Mouse (Mus musculus): Measurements from ENCODE around the gene Btbd17. TPM values are rescaled to one million over a fixed set of nuclear protein-coding genes. Genes with fewer than 3 reads are reported as not detected.

The Btbd17 gene
- polyA plus RNA-seq, 1 experiment from 2014 or later, result not detected

DNA sequence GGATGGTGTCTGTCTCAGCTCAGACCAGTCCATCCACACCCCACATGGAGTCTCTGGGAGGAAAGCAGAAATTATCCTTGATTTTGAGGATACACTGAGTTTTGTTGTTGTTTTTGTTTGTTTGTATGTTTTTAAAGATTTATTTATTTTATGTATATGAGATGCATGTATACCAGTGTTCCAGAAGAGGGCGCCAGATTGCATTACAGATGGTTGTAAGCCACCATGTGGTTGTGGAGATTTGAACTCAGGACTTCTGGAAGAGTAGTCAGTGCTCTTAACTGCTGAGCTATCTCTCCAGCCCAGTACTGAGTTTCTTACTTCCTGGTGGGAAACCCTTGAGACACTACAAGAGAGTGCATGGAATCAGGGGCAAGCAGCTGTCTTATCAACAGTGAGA is 13.6 kb upstream of the Btbd17 start:
- no peak overlapping the region for H3K9ac ChIP-seq (replicated peaks)
- 65% methylated on average over 1 of the region's 1 CpGs for WGBS (ENCODE audit: insufficient replicate concordance)
- no peak overlapping the region for H3K4me3 ChIP-seq (ENCODE audit: low read depth, low read length)
- H3K27ac ChIP-seq (ENCODE audit: low read depth), result no peak overlapping the region
- no peak for ATAC-seq
- no peak overlapping the region for H3K4me2 ChIP-seq (ENCODE audit: low read depth, low read length)
- peaks cover 12% of the 10 kb centered on the region for H3K4me1 ChIP-seq (ENCODE audit: insufficient read depth)
- no peaks in the 10 kb centered on the region for H3K9me3 ChIP-seq (ENCODE audit: low read length)
- DNase-seq, result no peak
- TF ChIP-seq CTCF (IDR thresholded peaks at IDR 0.05; ENCODE audit: low read depth), result peak; percentile 45
- TF ChIP-seq EP300 (IDR thresholded peaks at IDR 0.05; ENCODE audit: low read depth), result no peak
- H3K27me3 ChIP-seq (ENCODE audit: insufficient read depth, low read length), result no peaks in the 10 kb centered on the region
- H3K36me3 ChIP-seq (replicated peaks; ENCODE audit: insufficient read depth, low read length), result no peaks in the 10 kb centered on the region

DNA sequence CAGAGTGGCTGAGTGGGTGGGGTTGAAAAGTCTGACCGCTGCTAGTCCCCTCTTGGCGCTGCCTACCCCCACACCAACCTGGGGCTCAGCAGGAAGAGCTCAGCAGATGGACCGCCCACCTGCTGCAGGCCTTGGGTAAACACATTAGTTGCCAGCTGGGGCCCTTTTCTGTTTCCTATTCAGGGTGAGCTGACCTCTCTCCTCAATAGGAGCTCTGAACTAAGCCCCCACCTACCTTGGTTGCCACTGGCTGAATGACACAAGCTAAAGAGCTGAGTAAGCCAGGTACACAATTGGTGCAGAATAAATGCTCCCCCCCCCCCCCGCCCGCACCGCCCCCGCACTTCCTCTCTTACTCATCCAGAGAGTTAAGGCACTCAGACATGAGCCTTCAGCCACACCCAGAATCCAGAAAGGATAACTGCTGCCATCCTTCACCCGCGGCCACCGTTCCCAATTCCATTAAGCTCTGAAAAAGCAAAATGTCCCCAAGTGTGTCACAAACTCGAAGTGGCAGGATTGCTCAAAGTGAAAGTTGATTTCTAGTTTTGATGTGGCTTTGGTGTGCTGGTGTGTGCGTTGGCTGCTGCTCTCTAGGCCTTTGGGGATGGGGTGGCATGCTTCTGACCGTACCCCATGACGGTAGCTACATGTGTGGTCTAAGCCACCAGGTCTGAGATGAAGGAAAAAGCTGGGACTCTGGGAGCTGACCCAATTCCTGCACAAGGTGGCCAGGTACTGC is 12.1 kb upstream of the Btbd17 start:
- TF ChIP-seq CTCF (IDR thresholded peaks at IDR 0.05; ENCODE audit: low read depth) (no peak), EP300 (IDR thresholded peaks at IDR 0.05; ENCODE audit: low read depth) (no peak)
- DNase-seq (no peak), ATAC-seq (peak; percentile 18; the same call in 1 of the 2 replicates)
- peak overlapping the region; percentile 35; the same call in 1 of the 2 replicates for H3K4me2 ChIP-seq (ENCODE audit: low read depth, low read length)
- no peak overlapping the region for H3K9ac ChIP-seq (replicated peaks)
- no peaks in the 10 kb centered on the region for H3K36me3 ChIP-seq (replicated peaks; ENCODE audit: insufficient read depth, low read length)
- no peak overlapping the region for H3K27ac ChIP-seq (ENCODE audit: low read depth)
- H3K4me3 ChIP-seq (ENCODE audit: low read depth, low read length), result no peak overlapping the region
- H3K4me1 ChIP-seq (ENCODE audit: insufficient read depth), result peaks cover 10% of the 10 kb centered on the region
- WGBS (ENCODE audit: insufficient replicate concordance), result 29% methylated on average over 13 of the region's 14 CpGs
- no peaks in the 10 kb centered on the region for H3K27me3 ChIP-seq (ENCODE audit: insufficient read depth, low read length)
- no peaks in the 10 kb centered on the region for H3K9me3 ChIP-seq (ENCODE audit: low read length)

DNA sequence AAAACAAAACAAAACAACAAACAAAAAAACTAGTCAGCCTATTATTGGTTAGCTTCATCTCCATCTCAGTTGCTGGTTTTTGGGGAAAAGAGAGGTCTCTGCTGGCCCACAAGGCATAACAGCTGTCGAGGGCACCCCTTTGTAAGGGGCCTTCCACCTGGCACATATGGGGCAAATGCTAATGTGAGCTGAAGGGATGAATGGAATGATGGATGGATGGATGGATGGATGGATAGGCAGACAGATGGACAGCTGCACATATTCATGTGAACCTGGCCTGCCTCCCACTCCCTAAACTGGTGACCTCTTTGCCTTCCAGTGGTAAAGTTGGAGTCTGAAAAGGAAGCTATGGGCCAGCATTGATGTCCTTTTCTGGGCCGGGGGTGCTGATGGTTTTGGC is 11.3 kb upstream of the Btbd17 start:
- Histone ChIP-seq H3K36me3 (replicated peaks; ENCODE audit: insufficient read depth, low read length) (no peaks in the 10 kb centered on the region), H3K9me3 (ENCODE audit: low read length) (no peaks in the 10 kb centered on the region), H3K4me2 (ENCODE audit: low read depth, low read length) (no peak overlapping the region), H3K27me3 (ENCODE audit: insufficient read depth, low read length) (no peaks in the 10 kb centered on the region), H3K9ac (replicated peaks) (no peak overlapping the region), H3K4me1 (ENCODE audit: insufficient read depth) (peaks cover 8% of the 10 kb centered on the region), H3K27ac (ENCODE audit: low read depth) (no peak overlapping the region), H3K4me3 (ENCODE audit: low read depth, low read length) (no peak overlapping the region)
- WGBS (ENCODE audit: insufficient replicate concordance), result 58% methylated on average over 2 of the region's 2 CpGs
- DNase-seq (no peak), ATAC-seq (no peak)
- no peak for TF ChIP-seq EP300 (IDR thresholded peaks at IDR 0.05; ENCODE audit: low read depth)
- no peak for TF ChIP-seq CTCF (IDR thresholded peaks at IDR 0.05; ENCODE audit: low read depth)

DNA sequence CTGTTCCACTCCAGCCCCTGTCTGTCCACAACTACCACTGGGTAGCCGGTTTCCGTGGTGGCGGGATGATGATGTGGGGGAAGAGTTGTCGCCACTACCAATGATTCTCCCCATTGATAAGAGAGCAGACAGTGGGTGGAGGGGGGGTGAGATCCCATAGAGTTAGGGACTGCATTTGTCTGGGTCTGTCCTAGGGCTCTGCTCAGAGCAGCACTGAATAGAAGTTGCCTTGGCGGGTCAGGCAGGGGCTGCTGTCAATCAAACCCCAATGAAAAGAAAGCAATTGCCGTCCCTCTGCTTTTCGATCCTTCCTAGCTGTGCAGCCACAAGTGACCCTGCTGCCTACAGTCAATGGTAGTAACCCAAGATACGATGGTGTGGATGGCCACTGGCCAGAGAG is 8.2 kb upstream of the Btbd17 start:
- Histone ChIP-seq H3K4me3 (ENCODE audit: low read depth, low read length) (no peak overlapping the region), H3K27me3 (ENCODE audit: insufficient read depth, low read length) (no peaks in the 10 kb centered on the region), H3K36me3 (replicated peaks; ENCODE audit: insufficient read depth, low read length) (no peaks in the 10 kb centered on the region), H3K9ac (replicated peaks) (no peak overlapping the region), H3K9me3 (ENCODE audit: low read length) (no peaks in the 10 kb centered on the region), H3K4me1 (ENCODE audit: insufficient read depth) (peaks cover 8% of the 10 kb centered on the region), H3K27ac (ENCODE audit: low read depth) (no peak overlapping the region), H3K4me2 (ENCODE audit: low read depth, low read length) (no peak overlapping the region)
- DNase-seq (no peak), ATAC-seq (no peak)
- TF ChIP-seq CTCF (IDR thresholded peaks at IDR 0.05; ENCODE audit: low read depth) (no peak), EP300 (IDR thresholded peaks at IDR 0.05; ENCODE audit: low read depth) (no peak)
- 64% methylated on average over 8 of the region's 8 CpGs for WGBS (ENCODE audit: insufficient replicate concordance)

DNA sequence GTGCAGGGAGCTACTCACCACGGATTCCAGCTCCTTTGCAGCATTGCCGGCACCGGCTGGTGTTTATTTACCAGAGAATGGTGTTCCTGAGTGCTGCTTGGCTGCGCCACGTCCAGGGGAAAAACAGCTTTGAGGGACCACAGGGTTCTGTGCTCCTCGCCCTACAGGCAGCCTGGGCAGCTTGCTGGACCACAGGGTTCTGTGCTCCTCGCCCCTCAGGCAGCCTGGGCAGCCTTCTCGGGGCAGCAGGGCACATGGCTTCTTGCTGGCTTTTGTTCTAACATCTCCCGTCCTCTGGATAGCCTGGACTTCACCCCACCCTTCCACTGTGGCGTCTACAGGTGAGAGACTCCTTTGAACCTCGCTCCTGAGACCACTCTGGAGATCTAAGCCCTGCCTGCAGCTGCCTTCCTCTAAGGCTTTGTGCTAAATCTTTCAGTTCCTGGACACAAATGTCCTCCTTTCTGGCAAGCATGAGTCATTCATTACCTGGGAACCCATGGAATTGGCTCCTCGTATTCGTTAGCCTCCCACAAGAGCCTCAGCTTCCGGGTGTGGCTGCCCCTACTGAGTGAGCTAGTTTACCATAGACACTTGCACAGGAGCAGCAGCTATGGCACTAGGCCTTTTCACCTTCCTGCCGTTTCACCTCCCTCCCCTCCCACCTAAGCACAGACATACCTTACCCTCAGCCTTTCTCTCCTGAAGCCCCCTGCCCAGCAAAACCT is 7.0 kb upstream of the Btbd17 start:
- WGBS (ENCODE audit: insufficient replicate concordance), result 56% methylated on average over 15 of the region's 15 CpGs
- ATAC-seq (no peak), DNase-seq (no peak)
- Histone ChIP-seq H3K36me3 (replicated peaks; ENCODE audit: insufficient read depth, low read length) (no peaks in the 10 kb centered on the region), H3K9ac (replicated peaks) (no peak overlapping the region), H3K4me1 (ENCODE audit: insufficient read depth) (peaks cover 8% of the 10 kb centered on the region), H3K9me3 (ENCODE audit: low read length) (no peaks in the 10 kb centered on the region), H3K4me3 (ENCODE audit: low read depth, low read length) (no peak overlapping the region), H3K27me3 (ENCODE audit: insufficient read depth, low read length) (no peaks in the 10 kb centered on the region), H3K27ac (ENCODE audit: low read depth) (no peak overlapping the region), H3K4me2 (ENCODE audit: low read depth, low read length) (no peak overlapping the region)
- TF ChIP-seq CTCF (IDR thresholded peaks at IDR 0.05; ENCODE audit: low read depth), result no peak
- TF ChIP-seq EP300 (IDR thresholded peaks at IDR 0.05; ENCODE audit: low read depth), result no peak

DNA sequence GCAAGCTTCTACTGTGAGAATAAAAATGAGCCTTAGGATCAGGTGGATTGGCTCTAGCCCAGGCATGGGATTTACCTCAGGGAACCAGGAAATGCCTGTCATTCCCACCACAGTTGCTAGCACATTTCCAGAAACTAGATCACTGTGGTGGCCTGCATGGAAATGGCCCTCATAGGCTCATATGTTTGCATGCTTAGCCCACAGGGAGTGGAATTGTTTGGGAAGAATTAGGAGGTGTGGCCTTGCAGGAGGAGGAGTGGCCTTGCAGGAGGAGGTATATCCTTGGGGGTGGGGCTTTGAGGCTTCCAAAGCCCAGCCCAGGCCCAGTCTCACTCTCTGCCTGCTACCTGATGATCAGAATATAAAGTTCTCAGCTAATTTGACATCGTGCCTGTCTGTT is 6.2 kb upstream of the Btbd17 start:
- H3K36me3 ChIP-seq (replicated peaks; ENCODE audit: insufficient read depth, low read length), result no peaks in the 10 kb centered on the region
- peaks cover 2% of the 10 kb centered on the region; the same call in 1 of the 2 replicates for H3K4me1 ChIP-seq (ENCODE audit: insufficient read depth)
- H3K9me3 ChIP-seq (ENCODE audit: low read length), result no peaks in the 10 kb centered on the region
- H3K4me3 ChIP-seq (ENCODE audit: low read depth, low read length), result no peak overlapping the region
- 76% methylated on average over 1 of the region's 1 CpGs for WGBS (ENCODE audit: insufficient replicate concordance)
- DNase-seq (no peak), ATAC-seq (no peak)
- H3K4me2 ChIP-seq (ENCODE audit: low read depth, low read length), result no peak overlapping the region
- peaks cover 3% of the 10 kb centered on the region; the same call in 1 of the 2 replicates for H3K27me3 ChIP-seq (ENCODE audit: insufficient read depth, low read length)
- H3K9ac ChIP-seq (replicated peaks), result no peak overlapping the region
- H3K27ac ChIP-seq (ENCODE audit: low read depth), result no peak overlapping the region
- no peak for TF ChIP-seq EP300 (IDR thresholded peaks at IDR 0.05; ENCODE audit: low read depth)
- no peak for TF ChIP-seq CTCF (IDR thresholded peaks at IDR 0.05; ENCODE audit: low read depth)
